Mouse (Mus musculus) frontal cortex, postnatal 25 days (tissue): ENCODE measurements around the gene Rac3.

ENCODE experiments used
- DNase-seq, 2 experiments: peaks; one replicate each; pipeline ENCODE4 v3.0.0; 2022; ENCODE audit warnings: low spot score in 2 of 2

Gene Rac3

DNA sequence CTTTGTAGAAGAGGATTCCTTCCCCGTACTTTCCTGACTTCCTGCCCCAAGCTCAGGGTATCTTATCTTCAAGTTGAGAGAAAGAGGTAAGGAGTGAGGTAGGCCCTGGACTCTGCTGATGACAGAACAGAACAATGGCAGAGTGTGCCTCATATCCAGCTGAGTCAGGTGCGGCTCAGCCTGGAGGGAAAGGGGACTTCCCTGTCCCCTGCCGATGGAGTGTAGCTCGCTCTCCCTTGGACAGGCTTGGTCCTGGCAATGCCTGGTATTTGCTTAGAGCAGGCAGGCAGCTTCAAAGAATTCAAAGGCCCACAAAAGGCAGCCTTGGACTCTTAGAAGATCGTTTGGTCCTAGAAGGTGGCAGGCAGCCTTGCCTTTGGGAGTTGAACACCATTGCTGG lies 15.2 kb upstream of the Rac3 start:
- no peak for DNase-seq

DNA sequence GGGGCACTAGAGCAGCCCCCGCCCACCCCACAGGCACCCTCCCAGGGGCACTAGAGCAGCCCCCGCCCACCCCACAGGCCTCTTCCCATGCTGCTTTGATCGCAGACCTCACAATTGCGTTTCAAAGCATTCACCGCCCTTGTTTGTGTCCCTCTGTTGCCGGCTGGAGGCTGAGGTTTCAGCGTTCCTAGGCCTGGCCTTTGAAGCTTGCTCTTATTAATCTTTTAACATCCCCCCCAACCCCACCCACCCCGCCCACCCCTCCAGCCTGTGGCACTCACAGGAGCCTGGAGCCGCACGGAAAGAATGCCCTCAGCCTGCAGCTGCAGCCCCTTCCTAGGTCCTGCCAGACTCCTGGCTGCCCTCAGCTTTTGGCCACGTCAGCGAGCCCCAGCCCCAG lies 14.0 kb upstream of the Rac3 start:
- no peak for DNase-seq

DNA sequence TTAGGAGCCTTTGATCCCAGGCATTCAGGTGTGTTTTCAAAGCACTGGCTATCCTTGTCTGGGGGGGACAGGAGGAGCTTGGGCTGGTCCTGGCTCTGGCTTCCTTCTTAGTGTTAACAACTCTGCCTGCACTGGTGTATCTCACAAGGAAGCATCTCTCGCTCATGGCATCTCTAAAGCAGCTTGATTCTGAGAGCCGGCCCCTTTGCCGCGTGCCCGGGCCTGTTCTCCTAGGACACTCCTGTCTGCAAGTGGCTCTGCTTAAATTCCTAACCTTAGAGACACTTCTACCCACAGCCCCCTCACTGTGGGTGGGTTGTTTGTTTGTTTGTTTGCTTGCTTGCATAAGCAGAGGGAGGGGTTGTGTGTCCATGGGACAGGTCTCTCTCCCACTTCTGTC lies 13.3 kb upstream of the Rac3 start:
- no peak for DNase-seq

DNA sequence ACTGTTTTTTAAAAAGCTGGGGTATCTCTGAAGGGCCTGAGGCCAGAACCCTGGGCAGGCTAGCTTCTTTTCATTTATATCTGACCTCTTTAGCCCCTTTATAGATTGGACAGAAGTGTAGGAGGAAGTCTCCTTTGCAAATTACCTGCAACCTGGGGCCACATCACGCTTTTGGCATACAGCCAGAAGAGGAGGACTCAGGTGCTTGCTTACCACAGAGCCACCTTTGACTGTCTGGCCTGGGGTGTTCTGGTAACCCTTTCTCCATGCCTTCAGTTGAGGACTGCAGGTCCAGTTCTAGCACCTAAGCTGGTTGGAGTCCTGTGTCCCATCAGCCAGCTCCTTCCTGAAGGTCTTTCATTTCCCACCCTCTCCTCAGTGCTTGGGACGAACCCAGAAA lies 11.7 kb upstream of the Rac3 start:
- DNase-seq = no peak

DNA sequence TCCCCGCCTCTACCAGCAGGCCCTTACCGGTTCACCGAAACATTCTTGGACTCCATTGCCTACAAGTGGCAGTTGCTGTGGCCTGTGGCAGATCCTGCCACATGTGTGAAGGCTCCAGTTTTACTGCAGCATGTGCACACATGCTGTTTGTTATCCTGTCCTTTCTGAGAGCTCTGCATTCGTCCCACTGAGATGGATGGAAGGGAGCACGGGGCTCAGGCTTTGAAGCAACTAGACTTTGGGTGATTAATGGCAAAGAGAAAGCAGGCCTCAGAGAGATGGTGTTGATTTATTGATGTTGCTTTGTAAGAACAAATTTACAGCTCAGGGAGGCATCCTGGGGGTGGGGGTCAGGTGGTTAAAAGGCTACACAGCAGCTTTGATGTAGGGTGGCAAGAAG lies 10.6 kb upstream of the Rac3 start:
- DNase-seq = no peak

DNA sequence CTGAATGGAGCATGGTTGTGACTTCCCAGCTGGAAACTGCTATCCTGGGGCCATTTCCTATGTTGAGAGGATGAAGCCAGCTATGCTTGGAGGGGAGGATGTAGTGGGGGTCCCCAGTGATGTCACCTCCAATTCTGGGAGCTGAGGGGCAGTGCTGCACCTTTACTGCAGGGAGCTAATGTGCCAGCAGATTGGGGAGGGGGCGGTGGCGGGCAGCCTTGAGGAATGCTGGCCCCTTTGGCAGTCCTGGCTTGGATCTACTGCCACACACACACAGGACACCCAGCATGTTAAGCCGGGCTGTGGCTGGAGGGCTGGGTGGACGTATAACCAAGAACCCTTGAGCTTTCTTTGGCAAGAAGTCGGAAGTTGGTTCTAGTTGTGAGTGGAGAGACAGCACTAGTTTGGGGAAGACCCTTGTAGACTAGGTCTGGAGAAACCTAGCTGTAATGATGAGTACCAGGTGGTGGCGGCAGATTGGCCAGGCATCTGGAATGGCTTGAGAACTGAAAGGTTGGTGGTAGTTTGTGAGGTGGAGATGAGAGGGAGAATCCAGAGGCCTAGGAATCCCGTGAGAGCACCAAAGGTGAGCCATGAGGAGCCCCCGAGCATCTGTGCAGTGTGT lies 9.2 kb upstream of the Rac3 start:
- DNase-seq = no peak

DNA sequence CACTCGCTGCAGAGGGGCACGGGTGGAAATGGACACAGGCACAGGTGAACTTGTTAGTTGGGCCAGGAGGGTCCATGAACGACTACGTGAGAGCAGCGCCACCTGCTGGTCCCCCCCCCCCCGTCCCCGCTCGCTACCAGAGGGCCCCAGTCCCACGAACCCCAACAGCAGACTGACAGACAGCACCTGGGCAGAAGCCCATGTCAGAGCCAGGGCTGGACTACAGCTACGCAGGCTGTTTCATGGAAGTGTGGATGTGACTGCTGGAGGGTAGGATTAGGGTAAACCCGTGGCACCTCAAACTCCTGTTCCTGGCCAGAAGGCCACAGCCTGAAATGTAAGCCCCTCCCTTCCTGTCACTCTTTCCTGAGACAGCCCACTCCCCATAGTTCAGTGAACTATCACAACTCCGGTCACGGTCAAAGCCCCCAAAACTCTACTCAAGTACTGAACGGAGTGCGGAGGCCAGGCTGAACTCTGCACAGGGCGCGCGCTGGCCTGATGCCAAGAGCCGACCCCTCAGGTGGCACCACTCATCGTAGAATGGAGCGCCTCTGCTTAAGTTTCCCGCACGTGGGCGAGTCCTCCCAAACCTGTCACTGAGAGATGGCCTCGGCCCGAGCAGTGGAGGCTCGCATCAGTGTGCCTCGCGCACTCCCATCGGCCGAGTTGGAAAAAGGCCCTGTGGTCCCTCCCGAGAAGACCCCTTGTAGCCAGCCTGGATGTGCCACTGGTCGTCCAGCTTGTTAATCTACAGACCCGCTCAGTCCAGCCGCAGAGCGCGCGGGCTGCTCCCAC lies 8.3 kb upstream of the Rac3 start:
- peak in 1 of 2 experiments; percentile 50 for DNase-seq

DNA sequence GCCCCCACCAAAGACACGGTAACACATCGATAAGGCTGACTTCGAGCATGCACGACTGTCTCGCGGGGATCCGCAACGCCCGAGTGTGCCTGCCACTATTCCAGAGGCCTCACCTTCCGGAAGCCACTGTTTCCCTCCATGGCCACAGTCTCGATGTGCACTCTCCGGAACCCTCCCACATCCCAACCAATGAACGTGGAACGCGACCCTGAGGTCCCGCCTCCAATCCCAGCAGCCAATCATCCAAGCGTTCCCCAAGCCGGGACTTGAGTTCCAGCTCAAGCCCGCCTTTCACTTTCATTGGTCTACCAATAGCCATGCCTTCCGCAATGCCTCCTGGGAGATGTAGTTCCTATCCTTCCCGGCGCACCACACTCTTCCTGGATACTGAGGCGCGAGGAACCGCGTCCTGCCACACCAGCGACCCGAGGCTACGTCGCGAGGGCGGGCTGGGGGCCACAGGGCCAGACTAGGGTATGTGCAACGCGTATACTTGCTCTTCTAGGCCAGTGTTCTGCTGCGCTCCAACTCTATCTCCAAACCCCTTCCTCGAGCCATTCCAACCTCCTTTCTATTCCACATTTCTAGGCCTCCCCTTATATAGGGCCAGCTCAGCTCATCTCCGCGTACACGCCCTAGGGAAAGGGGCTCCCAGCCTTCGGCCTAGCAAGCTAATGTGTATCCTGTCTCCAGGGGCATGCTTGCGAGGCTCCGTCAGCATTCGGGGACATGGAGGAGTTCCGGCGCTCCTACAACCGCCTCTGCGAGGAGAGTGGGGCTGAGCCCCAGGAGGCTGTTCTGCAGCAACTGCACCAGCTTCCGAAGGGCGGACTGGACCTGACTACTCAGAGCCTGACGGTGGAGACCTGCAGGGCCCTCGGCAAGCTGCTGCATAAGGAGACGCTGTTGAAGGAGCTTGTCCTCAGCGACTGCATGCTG lies 7.4 kb upstream of the Rac3 start, which contains the start of the genes Cenpx and Lrrc45:
Gene Cenpx, minus strand, starts transcription at position 159 of the 939 bp plus-strand sequence.
Gene Lrrc45, plus strand, starts transcription at position 346 of the 939 bp plus-strand sequence.
- peak; percentile 87 to 97 for DNase-seq

DNA sequence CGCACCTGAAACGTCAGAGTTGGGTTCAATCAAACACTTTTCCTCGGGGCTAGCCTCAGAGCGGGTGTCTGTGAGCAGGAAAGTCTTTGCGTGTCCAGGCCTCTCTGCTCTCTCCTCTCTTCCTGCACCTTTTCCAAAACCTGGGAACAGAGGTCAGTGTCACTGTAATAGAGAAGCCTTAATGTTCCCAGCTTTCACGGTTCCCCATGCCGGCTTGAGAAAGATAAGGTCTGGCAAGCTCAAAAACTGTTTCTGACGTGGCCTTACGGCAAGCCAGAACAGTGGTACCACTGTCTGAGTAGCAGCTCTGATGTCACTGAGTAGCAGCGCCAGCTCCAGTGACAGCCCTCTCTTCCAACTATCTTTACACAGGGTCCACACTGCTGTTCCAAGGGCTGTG lies 6.7 kb upstream of the Rac3 start:
- DNase-seq = no peak

DNA sequence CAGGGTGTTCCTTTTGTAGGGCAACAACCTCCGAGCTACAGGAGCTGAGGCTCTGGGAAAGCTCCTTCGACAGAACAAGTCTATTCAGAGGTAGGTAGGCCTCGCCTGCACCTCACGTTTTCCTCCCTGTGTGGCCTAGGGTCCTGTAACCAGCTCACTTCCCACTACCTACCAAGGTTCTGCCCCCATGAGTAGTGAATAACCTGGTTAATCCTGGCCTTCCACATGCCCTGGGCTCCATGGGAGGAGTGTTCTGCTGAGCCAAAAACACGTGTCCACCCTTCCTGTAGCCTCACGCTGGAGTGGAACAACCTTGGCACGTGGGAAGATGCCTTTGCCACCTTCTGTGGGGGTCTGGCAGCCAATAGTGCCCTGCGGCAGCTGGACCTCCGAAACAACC lies 6.1 kb upstream of the Rac3 start:
- DNase-seq = no peak

DNA sequence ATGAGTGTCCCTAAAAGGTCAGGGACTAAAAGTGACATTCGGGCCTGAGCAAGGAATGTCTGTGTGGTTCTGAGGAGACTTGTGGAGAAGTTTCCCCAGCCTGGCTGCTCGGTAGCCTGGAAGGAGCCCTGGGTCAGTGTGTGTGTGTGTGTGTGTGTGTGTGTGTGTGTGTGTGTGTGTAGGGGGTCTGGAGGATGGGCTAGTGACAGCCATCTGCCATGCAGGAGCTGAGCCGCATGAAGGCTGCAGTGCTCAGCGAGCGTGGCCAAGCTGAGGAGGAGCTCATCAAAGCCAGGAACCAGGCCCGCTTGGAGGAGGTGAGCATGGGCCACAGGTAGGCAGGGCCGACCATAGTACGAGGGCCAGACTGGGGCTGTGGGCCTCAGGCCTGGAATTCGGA lies 2.0 kb upstream of the Rac3 start:
- DNase-seq = no peak

DNA sequence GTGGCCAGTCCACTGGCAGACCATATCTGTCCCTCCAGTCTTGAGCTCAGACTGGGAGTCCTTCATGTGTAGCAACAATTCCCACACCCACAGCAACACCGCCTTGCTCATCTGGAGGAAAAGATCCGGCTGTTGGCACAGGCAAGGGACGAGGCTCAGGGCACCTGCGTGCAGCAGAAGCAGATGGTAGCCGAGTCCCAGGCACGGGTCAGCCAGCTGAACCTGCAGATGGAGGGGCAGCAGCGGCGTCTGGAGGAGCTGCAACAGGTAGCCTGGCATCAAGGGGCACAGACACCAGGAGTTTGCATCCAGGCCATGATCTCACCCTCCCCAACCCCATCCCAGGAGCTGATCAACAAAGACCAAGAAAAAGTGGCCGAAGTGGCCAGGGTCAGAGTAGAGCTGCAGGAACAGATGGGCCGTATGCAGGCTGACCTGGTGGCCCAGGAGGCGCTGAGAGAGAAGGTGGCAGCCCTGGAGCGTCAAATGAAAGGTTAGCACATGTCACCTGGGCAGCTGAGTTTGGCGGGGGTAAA lies 1.4 kb upstream of the Rac3 start:
- DNase-seq = no peak

DNA sequence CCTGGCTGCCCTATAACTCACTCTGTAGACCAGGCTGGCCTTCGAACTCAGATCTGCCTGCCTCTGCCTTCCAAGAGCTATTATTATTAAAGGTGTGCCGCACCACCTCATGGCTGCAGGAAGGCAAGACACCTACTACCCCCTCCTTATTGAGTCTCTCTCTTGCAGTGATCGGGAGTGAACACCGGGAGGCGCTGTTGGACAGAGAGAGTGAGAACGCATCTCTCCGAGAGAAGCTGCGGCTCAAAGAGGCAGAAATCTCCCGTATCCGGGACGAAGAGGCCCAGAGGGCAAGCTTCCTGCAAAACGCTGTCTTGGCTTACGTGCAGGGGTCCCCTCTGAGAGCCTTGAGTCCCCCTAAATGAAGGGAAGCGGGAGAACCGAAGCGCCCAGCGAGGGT lies 820 bp upstream of the Rac3 start:
- DNase-seq = peak; percentile 81

DNA sequence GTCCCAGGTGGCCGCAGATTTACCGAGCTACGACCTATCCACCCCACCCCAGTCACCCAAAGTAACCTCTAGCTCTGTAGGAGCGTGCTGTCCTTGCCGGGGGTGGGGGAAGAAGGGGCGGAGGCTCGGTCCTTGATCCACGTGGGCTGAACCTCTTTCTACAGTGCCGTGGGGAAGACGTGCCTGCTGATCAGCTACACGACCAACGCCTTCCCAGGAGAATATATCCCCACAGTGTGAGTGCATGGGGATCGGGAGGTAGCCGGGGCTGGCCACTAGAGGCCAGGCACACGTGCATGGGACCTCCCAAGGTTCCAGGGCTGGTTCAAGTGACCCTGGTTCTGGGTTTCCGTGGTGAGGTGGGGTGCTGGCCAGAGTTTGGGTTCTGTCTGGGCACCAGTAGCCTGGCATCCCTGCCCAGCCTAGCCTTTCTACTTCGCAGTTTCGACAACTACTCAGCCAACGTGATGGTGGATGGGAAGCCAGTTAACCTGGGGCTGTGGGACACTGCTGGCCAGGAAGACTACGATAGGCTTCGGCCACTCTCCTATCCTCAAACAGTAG lies 879 bp downstream of the Rac3 start:
- no peak for DNase-seq

DNA sequence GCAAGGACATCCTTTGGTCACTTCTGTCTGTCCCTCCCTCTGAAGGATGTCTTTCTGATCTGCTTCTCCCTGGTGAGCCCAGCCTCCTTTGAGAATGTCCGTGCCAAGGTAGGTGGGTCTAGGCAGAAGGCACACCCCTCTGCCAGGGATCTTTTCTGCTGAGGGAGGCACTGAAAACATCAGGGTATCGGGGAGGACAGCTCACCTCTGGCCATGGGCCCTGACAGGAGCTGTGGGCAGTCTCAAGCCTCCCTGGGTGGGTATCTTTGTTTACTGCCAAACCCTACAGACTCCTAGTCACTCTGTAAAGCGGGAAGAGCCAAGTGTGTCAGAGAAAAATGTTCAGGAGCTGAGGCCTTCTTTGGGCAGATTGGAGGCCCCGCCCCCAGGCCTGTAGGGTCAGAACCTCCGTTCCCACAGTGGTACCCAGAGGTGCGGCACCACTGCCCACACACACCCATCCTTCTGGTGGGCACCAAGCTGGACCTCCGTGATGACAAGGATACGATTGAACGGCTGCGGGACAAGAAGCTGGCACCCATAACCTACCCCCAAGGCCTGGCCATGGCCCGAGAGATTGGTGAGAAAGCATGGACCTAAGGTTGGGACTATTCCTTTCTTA lies 1.6 kb downstream of the Rac3 start:
- no peak for DNase-seq

DNA sequence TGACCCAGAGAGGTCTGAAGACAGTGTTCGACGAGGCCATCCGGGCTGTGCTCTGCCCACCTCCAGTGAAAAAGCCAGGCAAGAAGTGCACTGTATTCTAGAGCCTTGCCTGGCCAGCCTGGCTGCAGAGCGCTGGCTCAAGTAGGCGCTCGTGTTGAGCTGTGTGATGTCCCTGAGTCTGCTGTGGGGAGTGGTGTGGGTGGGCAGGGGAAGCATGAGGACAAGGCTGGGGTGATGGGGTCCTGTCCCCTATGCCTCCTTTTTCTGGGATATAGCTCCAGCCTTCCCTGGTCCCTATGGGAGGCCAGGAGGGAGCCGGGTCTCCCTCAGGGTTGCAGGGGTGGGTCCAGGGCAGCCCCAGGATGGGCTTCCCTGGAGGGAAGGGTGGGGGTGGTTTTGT lies 2.2 kb downstream of the Rac3 start:
- no peak for DNase-seq

DNA sequence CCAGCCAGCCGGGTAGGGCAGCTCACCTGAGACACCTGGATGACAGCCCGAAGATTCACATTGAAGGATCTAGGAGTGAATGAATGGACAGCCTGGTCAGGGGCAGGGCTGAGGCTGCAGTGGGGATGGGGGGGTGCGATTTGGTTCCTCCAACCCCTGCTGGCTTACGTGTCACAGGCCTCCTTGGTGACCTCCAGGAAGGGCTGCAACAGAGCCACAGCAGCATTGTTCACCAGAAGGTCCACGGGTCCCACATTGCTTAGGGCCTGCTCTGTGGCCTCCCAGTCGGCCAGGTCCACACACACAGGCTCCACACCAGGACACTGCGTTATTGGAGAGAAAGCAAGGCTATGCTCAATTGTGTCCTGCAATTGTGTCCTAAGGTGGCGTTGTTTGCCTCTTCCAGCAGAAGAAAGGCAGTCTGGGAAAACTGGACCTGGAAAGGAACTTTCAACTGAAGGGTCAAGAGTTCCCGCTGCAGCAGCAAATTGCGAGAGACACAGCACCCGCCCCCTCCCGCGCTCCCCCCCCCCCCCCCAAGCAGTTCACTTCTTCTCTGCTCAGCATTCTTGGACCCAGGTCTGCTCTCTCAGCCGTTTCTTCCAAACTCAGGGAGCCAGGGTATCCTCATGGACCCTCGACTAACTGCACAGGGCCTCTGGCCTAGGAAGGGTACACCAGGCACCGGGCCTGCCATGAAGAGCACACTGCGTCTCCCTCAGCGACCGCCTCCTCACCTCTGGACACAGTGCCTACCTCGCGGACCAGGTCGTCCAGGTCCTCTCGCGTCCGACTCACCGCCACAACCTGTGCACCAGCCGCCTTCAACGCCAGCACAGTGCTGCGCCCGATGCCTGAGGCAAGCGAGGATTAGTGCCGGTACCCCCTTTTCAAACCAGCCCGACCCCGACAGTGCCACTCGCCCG lies 5.2 kb downstream of the Rac3 start:
- DNase-seq = no peak

DNA sequence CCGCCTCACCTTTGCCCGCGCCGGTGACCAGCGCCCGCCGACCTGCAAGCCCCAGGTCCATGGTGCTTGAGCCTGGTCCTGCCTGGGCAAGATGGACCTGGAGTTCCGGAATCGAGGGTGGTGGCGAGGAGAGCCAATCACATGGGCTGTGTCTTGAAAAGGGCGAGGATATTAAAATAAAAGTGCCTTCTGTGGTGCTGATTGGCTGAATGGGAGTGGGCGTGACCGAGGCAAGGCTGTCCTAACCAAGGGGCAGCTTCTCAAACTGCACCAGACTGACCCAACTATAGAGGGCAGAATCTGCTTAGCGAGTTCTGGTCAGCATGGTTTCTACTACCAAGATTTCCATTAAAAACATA lies 5.9 kb downstream of the Rac3 start, which contains the start of gene Dcxr:
Gene Dcxr, minus strand, starts transcription at position 113 of the 359 bp plus-strand sequence.
- peak in 1 of 2 experiments; percentile 49 for DNase-seq

DNA sequence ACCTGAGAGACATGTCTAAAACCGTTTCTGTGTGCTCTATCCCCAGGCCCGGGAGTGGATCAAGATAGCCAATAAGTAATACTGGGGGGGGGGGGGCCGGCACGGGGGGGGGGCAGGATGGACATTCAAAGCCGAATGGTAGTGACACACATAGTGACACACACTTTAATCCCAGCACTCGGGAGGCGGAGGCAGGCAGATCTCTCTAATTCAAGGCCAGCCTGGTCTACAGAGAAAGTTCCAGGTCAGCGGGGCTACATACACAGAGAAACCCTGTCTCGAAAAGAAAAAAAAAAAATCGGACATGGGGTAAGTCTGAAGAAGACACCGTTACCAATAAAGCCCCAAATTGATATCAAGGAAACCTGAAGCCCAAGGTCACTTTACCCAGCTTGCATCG lies 6.3 kb downstream of the Rac3 start:
- DNase-seq = no peak
